Mouse (Mus musculus): Measurements from ENCODE around the gene Ltbp2. TPM values are rescaled to one million over a fixed set of nuclear protein-coding genes. Genes with fewer than 3 reads are reported as not detected.
A peak's percentile ranks its signal among the peaks of the same experiment; 100 is the strongest.

Ltbp2 gene
- total and polyA plus RNA-seq, 3 experiments: 0.99 to 5.6 (median 2.3) TPM

GRCm38 (mm10) chr12:84873434-84873833 lies 2.9 kb downstream of the Ltbp2 start:
- no peaks in the 10 kb centered on the region for H3K36me3 ChIP-seq (ENCODE audit: control insufficient read depth, insufficient read depth, low read length)
- no peak overlapping the region for H3K4me3 ChIP-seq
- H3K9ac ChIP-seq (ENCODE audit: low read depth, low read length): no peak overlapping the region
- intact Hi-C loops (cut with DNase I): loop anchor here (2.0 to 10.0 kb wide), 3 partner anchors 91 to 191 kb away; no protein-coding TSS in a partner anchor
- H3K4me1 ChIP-seq (ENCODE audit: control insufficient read depth, insufficient read depth, low read length): 0 out of 2 replicates have a peak, but pooled peaks cover 1% of the 10 kb centered on the region
- H3K79me2 ChIP-seq (replicated peaks; ENCODE audit: control insufficient read depth, insufficient read depth, low read length): no peaks in the 10 kb centered on the region
- WGBS: 0% methylated on average over 3 of the region's 3 CpGs
- peak; percentile 75 for TF ChIP-seq CTCF (IDR thresholded peaks at IDR 0.05)
- no peak for TF ChIP-seq EP300 (IDR thresholded peaks at IDR 0.05; ENCODE audit: insufficient read depth, low read depth, low read length)
- peaks cover 13% of the 10 kb centered on the region for H3K27me3 ChIP-seq (ENCODE audit: control insufficient read depth, insufficient read depth, low read length)
- no peak overlapping the region for H3K27ac ChIP-seq
- no peak for DNase-seq

- WGBS: 60% methylated on average over 2 of the region's 2 CpGs
- Histone ChIP-seq H3K27me3 (ENCODE audit: control insufficient read depth, insufficient read depth, low read length) (peaks cover 13% of the 10 kb centered on the region), H3K4me1 (ENCODE audit: control insufficient read depth, insufficient read depth, low read length) (0 out of 2 replicates have a peak, but pooled peaks cover 1% of the 10 kb centered on the region), H3K79me2 (replicated peaks; ENCODE audit: control insufficient read depth, insufficient read depth, low read length) (no peaks in the 10 kb centered on the region), H3K9ac (ENCODE audit: low read depth, low read length) (no peak overlapping the region), H3K27ac (no peak overlapping the region), H3K4me3 (no peak overlapping the region), H3K36me3 (ENCODE audit: control insufficient read depth, insufficient read depth, low read length) (no peaks in the 10 kb centered on the region)
- intact Hi-C loops (cut with DNase I): loop anchor here (2.0 to 10.0 kb wide), 3 partner anchors 90 to 192 kb away; no protein-coding TSS in a partner anchor
- no peak for DNase-seq
- TF ChIP-seq CTCF (IDR thresholded peaks at IDR 0.05) (no peak), EP300 (IDR thresholded peaks at IDR 0.05; ENCODE audit: insufficient read depth, low read depth, low read length) (no peak)
Observed at GRCm38 (mm10) chr12:84872310-84872709, 4.0 kb downstream of the Ltbp2 start.

- TF ChIP-seq CTCF (IDR thresholded peaks at IDR 0.05) (no peak), POLR2A (IDR thresholded peaks at IDR 0.05; ENCODE audit: insufficient read depth, low read depth, low read length) (no peak), EP300 (IDR thresholded peaks at IDR 0.05; ENCODE audit: insufficient read depth, low read depth, low read length) (no peak)
- no peak for DNase-seq
- no peaks in the 10 kb centered on the region for H3K79me2 ChIP-seq (replicated peaks; ENCODE audit: control insufficient read depth, insufficient read depth, low read length)
- H3K27ac ChIP-seq: no peak overlapping the region
- H3K4me3 ChIP-seq: no peak overlapping the region
- H3K9ac ChIP-seq (ENCODE audit: low read depth, low read length): no peak overlapping the region
- intact Hi-C loops (cut with DNase I): no loop called here
- 74% methylated on average over 9 of the region's 9 CpGs for WGBS
- H3K4me1 ChIP-seq (ENCODE audit: control insufficient read depth, insufficient read depth, low read length): no peaks in the 10 kb centered on the region; the same call in 1 of the 2 replicates
- H3K36me3 ChIP-seq (ENCODE audit: control insufficient read depth, insufficient read depth, low read length): no peaks in the 10 kb centered on the region
- no peaks in the 10 kb centered on the region for H3K27me3 ChIP-seq (ENCODE audit: control insufficient read depth, insufficient read depth, low read length)
Observed at GRCm38 (mm10) chr12:84865431-84865830, 10.9 kb downstream of the Ltbp2 start.

GRCm38 (mm10) chr12:84864801-84865200 lies 11.5 kb downstream of the Ltbp2 start:
- H3K27me3 ChIP-seq (ENCODE audit: control insufficient read depth, insufficient read depth, low read length): no peaks in the 10 kb centered on the region
- DNase-seq: no peak

GRCm38 (mm10) chr12:84863196-84863595 lies 13.1 kb downstream of the Ltbp2 start:
- no peaks in the 10 kb centered on the region for H3K79me2 ChIP-seq (replicated peaks; ENCODE audit: control insufficient read depth, insufficient read depth, low read length)
- WGBS: 88% methylated on average over 5 of the region's 5 CpGs
- no peaks in the 10 kb centered on the region for H3K36me3 ChIP-seq (ENCODE audit: control insufficient read depth, insufficient read depth, low read length)
- DNase-seq: no peak
- H3K4me1 ChIP-seq (ENCODE audit: control insufficient read depth, insufficient read depth, low read length): no peaks in the 10 kb centered on the region; the same call in 1 of the 2 replicates
- no peak for TF ChIP-seq POLR2A (IDR thresholded peaks at IDR 0.05; ENCODE audit: insufficient read depth, low read depth, low read length)
- no peak for TF ChIP-seq EP300 (IDR thresholded peaks at IDR 0.05; ENCODE audit: insufficient read depth, low read depth, low read length)
- no peak for TF ChIP-seq CTCF (IDR thresholded peaks at IDR 0.05)
- no peaks in the 10 kb centered on the region for H3K27me3 ChIP-seq (ENCODE audit: control insufficient read depth, insufficient read depth, low read length)
- H3K27ac ChIP-seq: no peak overlapping the region
- no peak overlapping the region for H3K4me3 ChIP-seq
- intact Hi-C loops (cut with DNase I): no loop called here
- no peak overlapping the region for H3K9ac ChIP-seq (ENCODE audit: low read depth, low read length)

More at GRCm38 (mm10) chr12:84864801-84865200, 11.5 kb downstream of the Ltbp2 start:
- Histone ChIP-seq H3K79me2 (replicated peaks; ENCODE audit: control insufficient read depth, insufficient read depth, low read length) (no peaks in the 10 kb centered on the region), H3K9ac (ENCODE audit: low read depth, low read length) (no peak overlapping the region), H3K36me3 (ENCODE audit: control insufficient read depth, insufficient read depth, low read length) (no peaks in the 10 kb centered on the region), H3K4me1 (ENCODE audit: control insufficient read depth, insufficient read depth, low read length) (no peaks in the 10 kb centered on the region; the same call in 1 of the 2 replicates), H3K4me3 (no peak overlapping the region), H3K27ac (no peak overlapping the region)
- WGBS: 42% methylated on average over 7 of the region's 7 CpGs
- no peak for TF ChIP-seq POLR2A (IDR thresholded peaks at IDR 0.05; ENCODE audit: insufficient read depth, low read depth, low read length)
- no peak for TF ChIP-seq EP300 (IDR thresholded peaks at IDR 0.05; ENCODE audit: insufficient read depth, low read depth, low read length)
- TF ChIP-seq CTCF (IDR thresholded peaks at IDR 0.05): no peak
- intact Hi-C loops (cut with DNase I): no loop called here

- Histone ChIP-seq H3K4me3 (no peak overlapping the region), H3K36me3 (ENCODE audit: control insufficient read depth, insufficient read depth, low read length) (no peaks in the 10 kb centered on the region), H3K4me1 (ENCODE audit: control insufficient read depth, insufficient read depth, low read length) (no peaks in the 10 kb centered on the region; the same call in 1 of the 2 replicates), H3K27me3 (ENCODE audit: control insufficient read depth, insufficient read depth, low read length) (no peaks in the 10 kb centered on the region; the same call in 1 of the 2 replicates), H3K27ac (no peak overlapping the region; the same call in 1 of the 2 replicates), H3K79me2 (replicated peaks; ENCODE audit: control insufficient read depth, insufficient read depth, low read length) (no peaks in the 10 kb centered on the region), H3K9ac (ENCODE audit: low read depth, low read length) (no peak overlapping the region)
- intact Hi-C loops (cut with DNase I): no loop called here
- peak; percentile 49 to 76 for DNase-seq
- WGBS: 62% methylated on average over 14 of the region's 14 CpGs
- no peak for TF ChIP-seq POLR2A (IDR thresholded peaks at IDR 0.05; ENCODE audit: insufficient read depth, low read depth, low read length)
- no peak for TF ChIP-seq EP300 (IDR thresholded peaks at IDR 0.05; ENCODE audit: insufficient read depth, low read depth, low read length)
- no peak for TF ChIP-seq CTCF (IDR thresholded peaks at IDR 0.05)
Observed at GRCm38 (mm10) chr12:84862136-84862910, 14.0 kb downstream of the Ltbp2 start.

Measured in heart, adult 2 months (tissue).